Mouse (Mus musculus) embryo, embryonic 9.5 days (tissue): ENCODE results near the gene Gm4969.
"Not testable (repeated sequence)": the region's sequence is repeated elsewhere in the genome, so short reads cannot be mapped to it uniquely, and the experiment has no call there.

Experiments used
- DNase-seq: peaks from one replicate; pipeline ENCODE4 v3.0.0-alpha.2; 2017; ENCODE audit errors: extremely low spot score

Gene Gm4969

DNA sequence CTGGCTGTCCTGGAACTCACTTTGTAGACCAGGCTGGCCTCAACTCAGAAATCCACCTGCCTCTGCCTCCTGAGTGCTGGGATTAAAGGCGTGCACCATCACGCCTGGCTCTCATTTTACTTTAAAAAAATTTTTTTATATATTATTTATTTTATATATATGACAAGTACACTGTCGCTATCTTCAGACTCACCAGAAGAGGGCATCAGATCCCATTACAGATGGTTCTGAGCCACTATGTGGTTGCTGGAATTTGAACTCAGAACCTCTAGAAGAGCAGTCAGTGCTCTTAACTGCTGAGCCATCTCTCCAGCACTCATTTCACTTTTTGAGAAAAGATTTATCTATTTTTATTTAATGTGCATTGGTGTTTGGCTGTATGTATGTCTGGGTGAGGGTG is 47.1 kb downstream of the Gm4969 start:
- DNase-seq, result not testable (repeated sequence)

DNA sequence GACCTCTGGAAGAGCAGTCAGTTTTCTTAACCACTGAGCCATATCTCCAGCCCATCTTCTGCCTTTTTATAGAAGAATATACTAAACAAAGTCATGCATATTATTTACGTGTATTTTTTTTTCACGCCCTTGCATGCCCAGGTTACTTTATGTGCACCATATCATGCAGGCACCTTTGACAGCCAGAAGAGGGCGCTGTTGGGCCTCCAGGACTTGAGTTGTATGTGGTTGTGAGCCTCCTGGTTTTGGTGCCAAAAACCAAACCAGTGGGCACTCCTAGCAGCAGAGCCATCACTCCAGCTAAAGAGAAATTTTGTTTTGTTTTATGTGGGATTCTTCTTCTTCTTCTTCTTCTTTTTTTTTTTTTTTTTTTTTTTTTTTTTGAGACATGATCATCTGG is 48.7 kb downstream of the Gm4969 start:
- DNase-seq, result no peak

- DNase-seq, result peak; percentile 63
Observed at GRCm38 (mm10) chr7:19068707-19069106, 49.5 kb downstream of the Gm4969 start.

- DNase-seq, result no peak
Observed at GRCm38 (mm10) chr7:19067935-19068334, 50.2 kb downstream of the Gm4969 start.

DNA sequence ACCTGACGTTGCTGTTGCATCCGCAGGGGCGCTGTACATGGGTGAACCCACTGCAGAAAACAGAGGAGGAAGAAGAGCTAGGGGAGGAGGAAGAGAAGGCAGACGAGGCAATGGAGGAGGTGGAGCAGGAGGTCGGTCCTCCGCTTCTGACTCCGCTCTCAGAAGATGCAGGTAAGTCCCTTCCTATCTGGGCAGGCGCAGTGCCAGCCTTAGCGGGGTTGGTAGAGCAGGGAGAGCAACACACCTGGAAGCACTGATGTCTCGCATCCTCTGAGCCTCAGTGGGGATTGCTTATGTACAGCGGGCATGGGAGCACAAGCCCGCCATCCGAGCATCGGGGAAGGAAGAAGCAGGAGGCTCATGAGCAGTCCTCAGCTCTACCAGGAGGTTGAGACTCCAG is 51.1 kb downstream of the Gm4969 start:
- DNase-seq, result no peak

GRCm38 (mm10) chr7:19065896-19066295 is 52.3 kb downstream of the Gm4969 start:
- no peak for DNase-seq

DNA sequence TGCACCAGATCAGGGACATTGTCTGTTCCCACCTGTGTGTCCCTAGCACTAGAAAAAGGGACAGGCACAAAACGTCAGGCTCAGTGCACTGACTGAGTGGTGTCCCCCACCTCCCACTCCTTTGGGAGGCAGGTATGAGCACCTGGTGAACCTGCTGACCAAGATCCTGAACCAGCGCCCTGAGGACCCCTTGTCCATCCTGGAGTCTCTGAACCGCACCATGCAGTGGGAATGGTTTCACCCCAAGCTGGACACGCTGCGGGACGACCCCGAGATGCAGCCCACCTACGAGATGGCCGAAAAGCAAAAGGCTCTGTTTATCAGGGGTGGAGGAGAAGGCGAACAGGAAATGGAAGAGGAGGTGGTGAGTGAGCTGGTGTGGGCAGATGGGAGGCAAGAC is 60.8 kb downstream of the Gm4969 start:
- DNase-seq, result no peak

DNA sequence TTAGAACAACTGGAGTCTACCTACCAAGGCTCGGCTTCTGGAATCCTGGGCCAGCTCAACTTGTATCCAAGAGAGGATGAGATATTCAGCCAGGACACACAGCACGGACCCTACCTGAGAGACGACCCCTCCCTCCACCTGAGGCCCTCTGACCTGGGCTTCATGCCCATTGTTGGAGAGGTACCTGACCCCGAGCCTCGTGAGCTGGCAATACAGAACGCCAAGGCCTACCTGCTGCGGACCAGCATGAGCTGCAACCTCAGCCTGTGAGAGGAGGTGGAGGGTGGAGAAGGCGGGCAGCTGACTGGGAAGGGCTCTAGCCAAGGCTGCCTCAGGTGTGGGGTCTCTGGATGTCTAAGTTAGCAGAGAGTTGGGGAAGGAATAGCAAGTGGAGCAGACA is 63.1 kb downstream of the Gm4969 start:
- no peak for DNase-seq

DNA sequence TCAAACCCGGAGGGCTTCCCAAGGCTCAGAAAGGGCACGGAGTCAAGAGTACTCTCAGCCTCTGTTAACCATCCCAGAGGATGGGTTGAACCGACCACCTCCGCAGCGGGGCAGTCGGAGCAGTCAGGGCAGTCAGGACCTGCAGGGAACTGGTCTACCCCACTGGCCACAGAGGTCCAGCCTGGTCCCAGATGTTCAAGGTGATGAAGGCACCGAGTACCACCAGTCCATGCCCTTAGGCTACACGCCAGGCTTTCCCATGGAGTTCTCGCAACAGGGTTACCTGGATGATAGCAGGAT is 63.4 kb downstream of the Gm4969 start:
- no peak for DNase-seq

- peak; percentile 85 for DNase-seq
Observed at GRCm38 (mm10) chr7:19054047-19054776, 64.0 kb downstream of the Gm4969 start, which contains the start of gene Rsph6a. Gene Rsph6a (plus strand): TSS chr7:19054690.

GRCm38 (mm10) chr7:19053136-19053532 is 65.0 kb downstream of the Gm4969 start:
- no peak for DNase-seq

DNA sequence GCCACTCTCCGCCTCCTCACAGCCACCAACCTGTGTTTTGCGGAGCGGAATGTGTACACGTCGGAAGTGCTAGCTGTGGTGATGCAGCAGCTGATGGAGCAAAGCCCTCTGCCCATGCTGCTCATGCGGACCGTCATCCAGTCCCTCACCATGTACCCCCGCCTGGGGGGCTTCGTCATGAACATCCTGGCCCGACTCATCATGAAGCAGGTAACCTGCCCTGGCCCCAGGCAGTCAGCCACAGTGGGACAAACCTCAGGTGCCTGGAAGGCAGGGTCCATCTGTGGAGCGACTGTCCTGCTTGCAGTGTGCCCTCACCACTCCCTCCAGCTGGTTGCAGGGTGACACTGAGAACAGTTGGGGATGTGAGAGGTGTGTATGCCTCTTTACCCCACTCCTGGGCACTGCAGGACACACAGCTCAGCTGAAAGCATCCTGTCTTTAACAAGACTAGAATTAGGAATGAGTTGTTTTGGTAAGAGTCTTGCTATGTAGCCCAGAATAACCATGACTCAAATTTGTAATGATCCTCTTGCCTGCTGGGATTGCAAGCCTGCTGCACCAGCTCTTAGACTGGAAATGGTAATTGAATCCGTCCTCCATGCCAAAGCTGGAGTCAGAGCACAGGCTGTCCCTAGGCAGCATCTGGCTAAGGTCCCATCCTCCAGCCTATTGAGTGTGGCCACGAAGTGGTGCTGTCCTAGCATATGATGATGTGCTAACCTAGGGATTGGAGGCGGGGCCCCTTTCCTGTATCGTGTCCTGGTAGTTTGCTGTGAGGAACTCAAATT is 65.6 kb downstream of the Gm4969 start:
- no peak for DNase-seq

GRCm38 (mm10) chr7:19051161-19051560 is 67.0 kb downstream of the Gm4969 start:
- DNase-seq, result no peak

GRCm38 (mm10) chr7:19050172-19050571 is 68.0 kb downstream of the Gm4969 start:
- no peak for DNase-seq

- DNase-seq, result no peak
Observed at GRCm38 (mm10) chr7:19049252-19049651, 68.9 kb downstream of the Gm4969 start.
